Mouse (Mus musculus) midbrain, embryonic 15.5 days (tissue): ENCODE results near the gene Mpeg1. TPM values are rescaled to one million over a fixed set of nuclear protein-coding genes. Genes with fewer than 3 reads are reported as not detected.

ENCODE experiments used
- ATAC-seq: fragments of 200-750 bp; cut with Nextera tagmentation; replicated peaks from 2 replicates; pipeline ENCODE4 v1.8.0; 2017; ENCODE audit warnings: moderate TSS enrichment
- H3K27ac ChIP-seq: fragments of 300-500 bp; sonication (generic); 2 replicates; pipeline ENCODE4 v1.5.1; 2015; ENCODE audit warnings: mild to moderate bottlenecking, inconsistent platforms
- H3K27me3 ChIP-seq: fragments of 300-500 bp; sonication (generic); replicated peaks from 2 replicates; pipeline ENCODE4 v1.6.1; 2015; ENCODE audit warnings: inconsistent platforms
- H3K36me3 ChIP-seq: fragments of 300-500 bp; sonication (generic); replicated peaks from 2 replicates; pipeline ENCODE4 v1.6.1; 2015; ENCODE audit warnings: inconsistent platforms
- H3K4me1 ChIP-seq: fragments of 300-500 bp; sonication (generic); 2 replicates; pipeline ENCODE4 v1.6.1; 2015; ENCODE audit warnings: inconsistent platforms
- H3K4me2 ChIP-seq: fragments of 300-500 bp; sonication (generic); 2 replicates; pipeline ENCODE4 v1.6.1; 2015; ENCODE audit warnings: inconsistent platforms, mild to moderate bottlenecking, moderate library complexity
- H3K4me3 ChIP-seq: fragments of 300-500 bp; sonication (generic); 2 replicates; pipeline ENCODE4 v1.5.1; 2015; ENCODE audit warnings: mild to moderate bottlenecking, inconsistent platforms
- H3K9ac ChIP-seq: fragments of 300-500 bp; sonication (generic); 2 replicates; pipeline ENCODE4 v1.6.1; 2015; ENCODE audit warnings: mild to moderate bottlenecking, inconsistent platforms
- H3K9me3 ChIP-seq: fragments of 300-500 bp; sonication (generic); 2 replicates; pipeline ENCODE4 v1.6.1; 2016; ENCODE audit warnings: inconsistent platforms
- WGBS: fragments of 180-500 bp; shearing (Covaris S2); methylation state at CpG from one replicate; pipeline ENCODE4 v1.1.7; 2015; ENCODE audit warnings: mixed read lengths; 5-methylcytosine and 5-hydroxymethylcytosine counted together
- polyA plus RNA-seq: library from polyadenylated mRNA; unstranded; fragments of >200 nt; fragmentation: Nextera tagmentation; extraction: Ambion mirVana; gene quantifications from 2 replicates; pipeline ENCODE4 v1.2.1, GENCODE M21; 2015

Mpeg1 gene
- polyA plus RNA-seq, 1 experiment from 2014 or later = 0.62 TPM

DNA sequence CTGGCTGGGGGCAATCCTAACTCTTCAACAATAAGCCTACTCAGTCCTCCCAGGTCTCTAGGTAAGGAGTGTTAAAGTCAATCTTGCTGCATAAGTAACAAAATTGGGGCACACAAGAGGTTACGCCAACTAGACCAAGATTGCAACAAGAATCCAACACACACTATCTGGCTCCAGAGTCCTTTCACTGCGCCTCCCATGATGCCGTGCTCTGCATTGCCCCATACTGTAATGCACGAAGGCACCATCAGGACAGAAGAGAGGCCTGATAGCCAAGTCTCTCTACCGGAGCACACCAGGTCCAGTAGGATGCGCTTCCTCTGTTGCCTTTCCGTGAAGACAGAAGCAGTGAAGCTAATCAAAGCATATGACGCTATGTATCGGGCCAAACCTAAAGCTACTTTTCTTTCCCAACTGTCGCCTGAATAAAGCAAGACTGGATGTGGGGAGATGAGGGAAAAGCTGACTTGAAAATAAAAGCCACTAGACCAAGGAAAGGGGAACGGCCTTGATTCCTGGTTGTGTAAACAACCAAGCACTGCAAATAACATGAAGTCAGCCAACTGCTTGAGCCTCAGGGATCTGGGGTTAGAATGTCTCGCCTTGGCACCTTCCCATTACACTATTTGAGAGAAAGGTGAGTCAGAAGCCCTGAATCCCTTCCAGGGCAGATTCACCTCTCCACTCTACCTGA lies 27.1 kb downstream of the Mpeg1 start:
- Histone ChIP-seq H3K27ac (peak overlapping the region; percentile 76), H3K36me3 (peaks cover 40% of the 10 kb centered on the region), H3K27me3 (no peaks in the 10 kb centered on the region), H3K4me2 (no peak overlapping the region), H3K4me3 (no peak overlapping the region), H3K9ac (no peak overlapping the region), H3K4me1 (peaks cover 38% of the 10 kb centered on the region), H3K9me3 (no peaks in the 10 kb centered on the region)
- no peak for ATAC-seq
- 85% methylated on average over 12 of the region's 12 CpGs for WGBS

DNA sequence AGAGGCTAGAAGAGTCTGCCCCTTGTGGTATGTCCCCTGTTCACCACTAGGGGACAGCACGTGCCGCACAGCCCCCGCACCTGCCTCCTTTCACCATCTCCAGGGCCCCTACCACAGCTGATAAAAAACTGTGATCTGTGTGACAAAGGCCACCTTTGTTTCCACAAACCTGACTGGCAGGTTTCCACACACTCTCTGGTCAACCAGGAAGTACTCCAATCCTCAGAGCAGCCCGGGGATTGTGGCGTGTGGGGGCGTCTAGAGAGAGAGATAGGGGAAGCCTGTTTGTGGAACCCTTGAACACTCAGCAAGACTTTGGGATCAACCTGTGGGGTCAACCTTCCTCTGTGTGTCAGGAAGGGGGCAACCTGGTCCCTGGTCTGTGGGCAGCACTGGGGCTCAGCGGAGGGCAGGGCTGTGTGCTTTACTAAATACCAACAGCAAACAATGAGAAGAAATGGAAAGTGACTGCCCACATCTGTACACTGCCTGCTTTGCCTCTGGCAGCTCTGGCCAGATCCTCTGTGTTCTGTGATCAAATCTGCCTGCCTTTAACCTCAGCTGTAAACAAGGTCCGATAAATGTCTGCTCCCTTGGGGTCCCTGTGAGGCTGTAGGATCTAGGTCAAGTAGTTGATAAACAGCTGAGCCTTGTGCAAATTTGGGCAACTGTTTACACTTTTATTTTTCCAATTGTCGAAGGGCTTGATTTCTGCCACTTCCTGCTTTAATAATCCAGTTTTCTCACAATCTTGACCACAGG lies 27.8 kb downstream of the Mpeg1 start:
- peak overlapping the region; percentile 76 for H3K27ac ChIP-seq
- H3K4me3 ChIP-seq = no peak overlapping the region
- no peaks in the 10 kb centered on the region for H3K27me3 ChIP-seq
- H3K9ac ChIP-seq = 0 out of 2 replicates have a peak overlapping the region, but pooled peaks have one; percentile 2
- no peak overlapping the region for H3K4me2 ChIP-seq
- WGBS = 9% methylated on average over 9 of the region's 9 CpGs
- peak; percentile 37 for ATAC-seq
- peaks cover 33% of the 10 kb centered on the region for H3K36me3 ChIP-seq
- H3K4me1 ChIP-seq = peaks cover 38% of the 10 kb centered on the region
- H3K9me3 ChIP-seq = no peaks in the 10 kb centered on the region

DNA sequence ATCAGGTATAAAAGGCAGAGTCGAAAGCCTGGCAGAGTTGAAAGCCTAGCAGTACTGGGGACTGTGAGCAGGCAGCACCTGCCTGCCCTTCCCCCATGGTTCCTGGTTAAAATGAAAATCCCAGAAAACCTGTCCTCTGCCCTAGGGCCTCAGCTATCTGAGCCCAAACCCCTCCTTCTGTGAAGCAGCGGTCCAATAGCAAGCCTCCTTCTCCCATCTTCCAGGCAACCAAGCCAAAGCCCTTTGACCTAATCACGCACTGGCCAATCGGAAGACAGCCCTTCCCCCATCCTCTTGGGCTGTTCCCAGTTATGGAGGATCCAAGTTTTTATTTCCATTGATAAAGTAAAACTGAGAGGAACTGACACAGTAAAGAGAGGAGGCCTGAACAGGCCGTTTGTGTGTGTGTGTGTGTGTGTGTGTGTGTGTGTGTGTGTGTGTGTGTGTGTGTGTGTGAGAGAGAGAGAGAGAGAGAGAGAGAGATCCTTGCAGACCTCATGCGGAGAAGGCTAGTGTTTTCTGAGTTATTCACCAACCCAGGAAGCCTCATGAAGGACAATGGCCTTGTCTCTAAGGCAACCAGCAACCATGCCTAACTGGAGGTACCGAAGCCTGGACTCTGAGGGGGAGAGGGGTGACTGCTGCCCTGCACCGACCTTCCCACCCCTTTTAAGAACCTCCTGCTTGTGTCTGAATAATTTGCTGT lies 28.5 kb downstream of the Mpeg1 start:
- H3K9ac ChIP-seq = 0 out of 2 replicates have a peak overlapping the region, but pooled peaks have one; percentile 2
- peak overlapping the region; percentile 76 for H3K27ac ChIP-seq
- WGBS = 6% methylated on average over 8 of the region's 8 CpGs
- no peaks in the 10 kb centered on the region for H3K9me3 ChIP-seq
- no peak overlapping the region for H3K4me3 ChIP-seq
- H3K4me1 ChIP-seq = peaks cover 46% of the 10 kb centered on the region
- peaks cover 26% of the 10 kb centered on the region for H3K36me3 ChIP-seq
- peak; percentile 80 for ATAC-seq
- no peak overlapping the region for H3K4me2 ChIP-seq
- no peaks in the 10 kb centered on the region for H3K27me3 ChIP-seq

DNA sequence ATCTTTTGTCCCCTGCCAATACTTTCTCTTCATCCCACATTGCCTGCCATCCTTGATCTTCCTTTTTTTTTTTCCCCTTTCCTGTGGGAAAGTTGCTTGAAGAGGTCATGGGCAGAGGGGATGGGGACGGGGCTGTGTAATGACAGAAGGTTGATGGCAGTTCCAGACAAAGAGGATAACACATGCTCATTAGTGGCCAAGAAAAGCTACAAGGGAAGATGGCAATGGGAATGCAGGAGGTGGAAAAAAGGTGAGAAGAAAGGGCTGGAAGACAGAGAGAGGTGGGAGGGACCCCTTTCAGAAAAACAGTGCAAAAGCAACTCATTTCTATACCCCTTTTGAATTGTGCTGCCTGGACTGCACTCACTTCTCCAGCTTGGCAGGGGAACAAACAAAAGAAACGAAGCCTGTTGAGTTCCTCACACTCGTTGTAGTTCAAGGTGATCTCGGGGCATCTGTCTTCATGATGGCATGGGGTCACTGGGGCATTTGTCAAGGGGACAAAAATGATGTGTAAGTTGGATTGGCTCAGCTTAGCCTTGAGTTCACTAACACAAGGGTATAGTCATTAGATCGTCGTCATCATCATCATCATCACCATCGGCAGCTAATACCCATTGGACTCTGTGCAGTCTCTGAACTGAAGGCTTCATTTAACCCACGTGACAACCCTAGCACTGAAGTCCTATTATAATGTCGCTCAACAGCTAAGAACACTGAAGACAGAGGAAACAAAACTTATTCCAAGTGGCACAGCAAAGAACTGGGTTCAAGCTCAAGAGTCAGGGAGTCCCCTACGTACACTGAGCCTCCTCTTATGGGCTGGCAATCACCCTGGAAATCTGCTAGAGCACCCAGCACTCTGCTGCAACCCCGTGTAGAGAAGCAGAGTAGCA lies 29.3 kb downstream of the Mpeg1 start:
- 19% methylated on average over 11 of the region's 11 CpGs for WGBS
- H3K9me3 ChIP-seq = no peaks in the 10 kb centered on the region
- H3K27me3 ChIP-seq = no peaks in the 10 kb centered on the region
- H3K4me2 ChIP-seq = 0 out of 2 replicates have a peak overlapping the region, but pooled peaks have one; percentile 5
- H3K27ac ChIP-seq = peak overlapping the region; percentile 76
- H3K4me1 ChIP-seq = peaks cover 47% of the 10 kb centered on the region
- H3K4me3 ChIP-seq = no peak overlapping the region
- ATAC-seq = peak; percentile 40
- H3K9ac ChIP-seq = no peak overlapping the region
- peaks cover 21% of the 10 kb centered on the region for H3K36me3 ChIP-seq

DNA sequence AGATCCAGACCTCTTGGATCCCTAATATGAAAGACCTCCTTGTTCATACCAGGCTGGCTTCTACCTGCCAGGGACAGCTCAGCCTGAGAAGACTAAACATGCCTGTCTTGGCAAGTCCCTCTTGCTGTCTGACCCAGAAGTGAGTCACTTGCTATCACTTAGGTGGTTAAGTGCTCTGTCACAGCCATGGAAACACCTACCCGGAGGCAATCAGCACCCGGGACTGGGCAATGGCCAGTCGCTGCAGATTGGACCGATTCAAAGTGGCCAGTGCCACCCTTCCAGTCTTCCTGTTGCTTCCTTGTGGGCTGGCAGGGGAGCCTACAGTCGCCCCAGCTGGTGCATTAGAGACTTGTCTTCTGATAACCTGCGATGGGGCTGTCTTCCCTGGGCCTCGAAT lies 31.1 kb downstream of the Mpeg1 start:
- Histone ChIP-seq H3K27ac (no peak overlapping the region; the same call in 1 of the 2 replicates), H3K9ac (no peak overlapping the region), H3K4me2 (no peak overlapping the region), H3K4me1 (peaks cover 49% of the 10 kb centered on the region), H3K9me3 (no peaks in the 10 kb centered on the region), H3K27me3 (no peaks in the 10 kb centered on the region), H3K4me3 (no peak overlapping the region), H3K36me3 (peaks cover 12% of the 10 kb centered on the region)
- no peak for ATAC-seq
- 86% methylated on average over 7 of the region's 7 CpGs for WGBS

DNA sequence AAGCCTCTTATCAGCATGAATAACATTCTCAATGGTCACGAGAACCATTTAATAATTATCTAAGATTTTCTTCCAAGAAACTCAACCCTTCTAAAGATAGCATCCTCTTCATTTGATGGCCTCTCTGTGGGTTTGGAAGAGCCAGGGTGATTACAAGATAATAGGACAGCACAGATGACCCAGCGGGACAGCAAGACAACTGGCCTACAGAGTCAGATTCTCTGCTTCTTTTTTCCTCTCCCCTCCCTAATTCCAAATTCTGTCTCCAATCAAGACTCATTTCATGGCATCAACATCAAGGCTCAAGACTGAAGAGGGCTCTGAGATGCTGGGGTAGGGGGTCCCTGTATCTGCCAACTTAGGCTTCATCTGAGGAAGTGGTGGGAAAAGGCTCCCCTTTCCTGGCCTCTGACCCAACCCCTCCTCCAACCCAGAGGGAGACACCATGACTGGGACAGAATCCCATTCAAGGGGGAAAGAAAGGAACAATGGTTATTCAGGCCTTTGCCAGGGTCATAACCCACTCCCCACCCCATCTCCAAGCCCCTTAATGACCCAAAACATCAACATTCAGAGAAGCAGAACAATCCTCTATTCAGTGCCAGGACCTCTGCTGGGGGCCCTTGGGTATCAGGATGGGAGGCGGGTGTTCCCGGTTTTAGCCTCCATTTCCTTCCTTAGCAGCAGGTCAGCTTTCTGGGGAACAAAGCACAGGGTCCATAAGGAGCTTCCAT lies 33.0 kb downstream of the Mpeg1 start:
- Histone ChIP-seq H3K4me2 (no peak overlapping the region), H3K27me3 (no peaks in the 10 kb centered on the region), H3K4me3 (no peak overlapping the region), H3K27ac (peak overlapping the region; percentile 12; the same call in 1 of the 2 replicates), H3K9ac (no peak overlapping the region), H3K36me3 (peaks cover 12% of the 10 kb centered on the region), H3K9me3 (no peaks in the 10 kb centered on the region), H3K4me1 (peaks cover 47% of the 10 kb centered on the region)
- ATAC-seq = no peak
- 15% methylated on average over 4 of the region's 4 CpGs for WGBS

DNA sequence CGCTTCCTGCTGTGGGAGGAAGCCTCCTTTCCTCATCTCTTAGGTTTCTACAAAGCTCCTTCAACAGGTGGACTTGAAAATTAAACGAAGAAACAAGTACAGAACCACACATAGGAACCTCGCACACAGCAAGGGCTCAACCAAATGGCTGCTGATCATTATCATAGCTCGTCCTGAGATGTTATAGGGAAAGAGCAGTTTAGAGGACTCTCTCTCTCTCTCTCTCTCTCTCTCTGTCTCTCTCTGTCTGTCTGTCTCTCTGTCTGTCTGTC lies 33.5 kb downstream of the Mpeg1 start:
- Histone ChIP-seq H3K9ac (no peak overlapping the region), H3K4me2 (no peak overlapping the region), H3K4me1 (peaks cover 47% of the 10 kb centered on the region), H3K9me3 (no peaks in the 10 kb centered on the region), H3K4me3 (no peak overlapping the region), H3K36me3 (peaks cover 12% of the 10 kb centered on the region), H3K27ac (peak overlapping the region; percentile 12; the same call in 1 of the 2 replicates), H3K27me3 (no peaks in the 10 kb centered on the region)
- ATAC-seq = no peak
- 20% methylated on average over 4 of the region's 4 CpGs for WGBS

DNA sequence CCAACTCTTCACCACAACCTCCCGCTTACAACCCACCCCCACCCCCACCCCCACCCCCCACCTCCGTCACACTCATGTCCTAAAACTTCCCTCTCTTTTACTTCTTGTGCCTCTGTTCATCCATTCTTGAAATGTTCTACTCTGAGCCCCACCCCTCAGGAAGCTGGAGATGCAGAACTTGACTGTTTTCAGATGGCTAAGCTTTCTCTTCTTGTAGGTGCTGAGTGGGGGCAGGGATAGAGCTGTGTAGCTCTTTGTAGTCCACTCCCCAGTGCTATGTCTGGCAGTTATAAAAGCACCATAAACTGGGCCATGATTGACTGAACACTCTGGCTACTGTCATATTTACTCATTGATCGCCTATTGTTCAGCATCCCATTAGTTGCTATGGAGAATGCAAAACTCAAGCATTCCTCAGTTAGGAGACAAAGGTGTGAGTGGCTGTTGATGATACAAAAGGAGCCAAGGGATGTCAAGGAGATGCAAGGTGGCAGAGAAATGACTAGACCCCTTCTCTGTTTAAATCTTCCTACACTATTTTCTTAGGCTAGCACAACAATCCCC lies 34.5 kb downstream of the Mpeg1 start:
- H3K4me1 ChIP-seq = peaks cover 47% of the 10 kb centered on the region

DNA sequence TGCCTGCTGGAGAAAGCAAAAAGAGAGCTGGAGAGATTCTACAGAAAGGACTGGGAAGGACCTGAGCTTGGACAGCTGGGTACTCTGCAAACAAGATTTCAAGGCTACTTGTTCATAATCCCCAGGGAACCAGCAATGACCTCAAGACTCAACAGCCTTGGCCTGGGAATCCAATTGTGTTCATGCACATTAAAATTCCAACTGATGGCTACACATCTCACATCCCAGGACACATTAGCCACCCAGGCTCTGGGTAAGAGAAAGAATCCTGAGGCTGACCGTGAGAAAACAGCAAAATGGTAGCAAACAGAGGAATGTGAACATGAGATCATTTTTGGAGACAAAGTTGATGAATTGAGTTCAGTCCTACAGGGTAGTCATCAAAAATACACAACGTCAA lies 35.7 kb downstream of the Mpeg1 start:
- H3K4me1 ChIP-seq = peaks cover 44% of the 10 kb centered on the region
- no peak overlapping the region for H3K27ac ChIP-seq
- H3K9ac ChIP-seq = no peak overlapping the region
- H3K4me3 ChIP-seq = no peak overlapping the region
- ATAC-seq = no peak
- no peak overlapping the region for H3K4me2 ChIP-seq
- H3K36me3 ChIP-seq = peaks cover 7% of the 10 kb centered on the region
- 66% methylated on average over 2 of the region's 2 CpGs for WGBS
- no peaks in the 10 kb centered on the region for H3K27me3 ChIP-seq
- H3K9me3 ChIP-seq = no peaks in the 10 kb centered on the region

More for the DNA sequence above, 34.5 kb downstream of the Mpeg1 start:
- Histone ChIP-seq H3K9ac (no peak overlapping the region), H3K27me3 (no peaks in the 10 kb centered on the region), H3K27ac (no peak overlapping the region), H3K4me3 (no peak overlapping the region), H3K4me2 (no peak overlapping the region), H3K36me3 (peaks cover 12% of the 10 kb centered on the region), H3K9me3 (no peaks in the 10 kb centered on the region)
- ATAC-seq = no peak
- WGBS = 11% methylated on average over 3 of the region's 3 CpGs

DNA sequence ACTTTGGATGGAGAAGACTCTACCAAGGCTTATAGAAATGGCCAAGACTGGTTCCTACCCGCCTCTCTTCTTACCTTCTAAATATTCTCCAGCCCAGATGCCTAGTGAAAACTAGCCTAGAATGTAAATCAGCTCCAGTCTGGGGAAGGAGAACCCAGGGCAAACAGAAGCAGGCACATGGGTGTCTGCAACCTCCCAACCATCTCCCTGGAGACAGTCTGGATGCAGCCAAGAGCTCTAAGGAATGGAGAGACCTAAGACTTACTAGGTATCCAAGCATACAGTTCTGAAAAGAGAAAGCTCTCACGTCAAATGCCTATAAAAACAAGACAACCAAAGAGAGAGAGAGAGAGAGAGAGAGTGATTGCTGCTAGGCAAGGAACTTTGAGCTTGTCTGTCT lies 37.3 kb downstream of the Mpeg1 start:
- ATAC-seq = no peak
- no peaks in the 10 kb centered on the region for H3K27me3 ChIP-seq
- H3K9me3 ChIP-seq = no peaks in the 10 kb centered on the region
- peaks cover 44% of the 10 kb centered on the region for H3K4me1 ChIP-seq
- WGBS = 46% methylated on average over 2 of the region's 2 CpGs
- H3K4me3 ChIP-seq = no peak overlapping the region
- peak overlapping the region; percentile 89; the same call in 1 of the 2 replicates for H3K4me2 ChIP-seq
- H3K27ac ChIP-seq = no peak overlapping the region
- no peak overlapping the region for H3K9ac ChIP-seq
- H3K36me3 ChIP-seq = no peaks in the 10 kb centered on the region

DNA sequence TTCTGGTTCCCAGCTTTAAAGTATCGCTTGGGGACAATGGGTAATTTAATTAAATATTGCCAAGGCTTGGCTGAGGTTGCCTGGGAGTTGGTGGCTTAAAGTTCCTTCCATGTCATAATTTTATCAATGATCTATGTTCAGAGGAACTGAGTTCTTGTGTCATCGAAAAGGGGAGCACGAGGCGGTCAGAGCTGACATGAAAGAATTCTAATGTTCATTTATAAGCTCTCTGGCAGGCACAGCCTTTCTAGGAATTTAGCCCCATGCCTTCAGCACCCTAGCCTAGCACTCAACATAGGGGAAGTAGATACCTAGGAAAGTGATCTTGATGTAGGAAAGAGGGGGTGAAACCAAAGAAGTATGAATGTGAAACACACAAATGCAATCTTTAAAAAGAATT lies 37.7 kb downstream of the Mpeg1 start:
- 0 out of 2 replicates have a peak overlapping the region, but pooled peaks have one; percentile 88 for H3K4me3 ChIP-seq
- peak overlapping the region; percentile 89 for H3K4me2 ChIP-seq
- H3K27me3 ChIP-seq = no peaks in the 10 kb centered on the region
- 50% methylated on average over 4 of the region's 4 CpGs for WGBS
- ATAC-seq = no peak
- no peaks in the 10 kb centered on the region for H3K36me3 ChIP-seq
- peak overlapping the region; percentile 94; the same call in 1 of the 2 replicates for H3K27ac ChIP-seq
- no peak overlapping the region for H3K9ac ChIP-seq
- H3K4me1 ChIP-seq = peaks cover 44% of the 10 kb centered on the region
- no peaks in the 10 kb centered on the region for H3K9me3 ChIP-seq
